3 mouse cellular contexts compared by ENCODE assay signal in genomic region chr3:145574468-145574867, GRCm38 (mm10).
A peak's percentile ranks its signal among the peaks of the same experiment; 100 is the strongest.
TF ChIP-seq lines count a peak whose summit lies in the region.

No protein-coding gene starts in this region.

TF ChIP-seq in CH12.LX, 34 proteins besides CTCF, POLR2A, EP300 and RAD21:
- TF ChIP-seq USF2 (conservative IDR thresholded peaks at IDR 0.05; ENCODE audit: low read depth, low read length) (no peak), MAFK (IDR thresholded peaks at IDR 0.05; ENCODE audit: insufficient replicate concordance, low read length) (peak; percentile 71; the same call in 1 of the 2 replicates)

TF ChIP-seq in ES-E14, 5 proteins besides CTCF, POLR2A, EP300 and RAD21:
- TF ChIP-seq HCFC1 (IDR thresholded peaks at IDR 0.05; ENCODE audit: borderline replicate concordance, insufficient read depth, low read length) (no peak), MAFK (IDR thresholded peaks at IDR 0.05; ENCODE audit: insufficient read depth, low read depth, low read length) (peak; percentile 54; the same call in 1 of the 2 replicates), ZNF384 (IDR thresholded peaks at IDR 0.05; ENCODE audit: low read depth, low read length) (no peak), ZC3H11A (IDR thresholded peaks at IDR 0.05; ENCODE audit: borderline replicate concordance, low read depth, low read length) (no peak), CHD2 (IDR thresholded peaks at IDR 0.05; ENCODE audit: low read depth, low read length) (no peak)

TF ChIP-seq in MEL, 35 proteins besides CTCF, POLR2A, EP300 and RAD21:
- 0 out of 2 replicates have a peak, but pooled peaks have one; percentile 37 for TF ChIP-seq MAFK (IDR thresholded peaks at IDR 0.05; ENCODE audit: borderline replicate concordance, low read depth, low read length)
- TF ChIP-seq ETS1 (IDR thresholded peaks at IDR 0.05; ENCODE audit: low read depth, low read length), result no peak
- no peak for TF ChIP-seq USF1 (IDR thresholded peaks at IDR 0.05; ENCODE audit: low read depth, low read length)
